Mouse (Mus musculus): ENCODE data around the gene Gm48551. TPM values are rescaled to one million over a fixed set of nuclear protein-coding genes. Genes with fewer than 3 reads are reported as not detected.

The Gm48551 gene
- polyA plus RNA-seq, 1 experiment, result 0.38 TPM

- TF ChIP-seq GATA1 (IDR thresholded peaks at IDR 0.05; ENCODE audit: low read length), result no peak
These were observed 39.4 kb downstream of the Gm48551 start for GRCm38 (mm10) chr10:81423476-81424245.

GRCm38 (mm10) chr10:81424246-81425051 is 40.2 kb downstream of the Gm48551 start:
- no peak for TF ChIP-seq GATA1 (IDR thresholded peaks at IDR 0.05; ENCODE audit: low read length)

GRCm38 (mm10) chr10:81425236-81425850 is 41.1 kb downstream of the Gm48551 start:
- TF ChIP-seq GATA1 (IDR thresholded peaks at IDR 0.05; ENCODE audit: low read length), result no peak

- no peak for TF ChIP-seq GATA1 (IDR thresholded peaks at IDR 0.05; ENCODE audit: low read length)
These were observed 41.9 kb downstream of the Gm48551 start for GRCm38 (mm10) chr10:81426081-81426671.

- no peak for TF ChIP-seq GATA1 (IDR thresholded peaks at IDR 0.05; ENCODE audit: low read length)
These were observed 42.6 kb downstream of the Gm48551 start for GRCm38 (mm10) chr10:81426897-81427296.

GRCm38 (mm10) chr10:81427327-81427726 is 43.1 kb downstream of the Gm48551 start:
- TF ChIP-seq GATA1 (IDR thresholded peaks at IDR 0.05; ENCODE audit: low read length), result no peak

GRCm38 (mm10) chr10:81427804-81428506 is 43.7 kb downstream of the Gm48551 start:
- TF ChIP-seq GATA1 (IDR thresholded peaks at IDR 0.05; ENCODE audit: low read length), result no peak

- TF ChIP-seq GATA1 (IDR thresholded peaks at IDR 0.05; ENCODE audit: low read length), result no peak
These were observed 44.2 kb downstream of the Gm48551 start for GRCm38 (mm10) chr10:81428507-81428870.

GRCm38 (mm10) chr10:81429092-81429491 is 44.8 kb downstream of the Gm48551 start:
- no peak for TF ChIP-seq GATA1 (IDR thresholded peaks at IDR 0.05; ENCODE audit: low read length)

GRCm38 (mm10) chr10:81429605-81430061 is 45.4 kb downstream of the Gm48551 start:
- TF ChIP-seq GATA1 (IDR thresholded peaks at IDR 0.05; ENCODE audit: low read length), result no peak

- no peak for TF ChIP-seq GATA1 (IDR thresholded peaks at IDR 0.05; ENCODE audit: low read length)
These were observed 46.0 kb downstream of the Gm48551 start for GRCm38 (mm10) chr10:81430141-81430830.

- no peak for TF ChIP-seq GATA1 (IDR thresholded peaks at IDR 0.05; ENCODE audit: low read length)
These were observed 46.7 kb downstream of the Gm48551 start for GRCm38 (mm10) chr10:81430831-81431525.

- no peak for TF ChIP-seq GATA1 (IDR thresholded peaks at IDR 0.05; ENCODE audit: low read length)
These were observed 47.4 kb downstream of the Gm48551 start for GRCm38 (mm10) chr10:81431526-81432168.
